Mouse (Mus musculus) cerebellum, postnatal 14 days (tissue): Measurements from ENCODE around the gene Ciz1.
A peak's percentile ranks its signal among the peaks of the same experiment; 100 is the strongest.

Source experiments
- DNase-seq, 2 experiments: peaks; one replicate each; pipeline ENCODE4 v3.0.0; 2021; ENCODE audit warnings: mixed read lengths in 2 of 2

Ciz1 gene

GRCm38 (mm10) chr2:32319586-32320580 is 32.2 kb upstream of the Ciz1 start:
- DNase-seq = no peak

GRCm38 (mm10) chr2:32320721-32321120 is 31.4 kb upstream of the Ciz1 start:
- DNase-seq = no peak

- DNase-seq = no peak
Observed at GRCm38 (mm10) chr2:32321591-32322298, 30.4 kb upstream of the Ciz1 start.

- DNase-seq = no peak
Observed at GRCm38 (mm10) chr2:32322754-32323741, 29.1 kb upstream of the Ciz1 start.

- no peak for DNase-seq
Observed at GRCm38 (mm10) chr2:32324322-32324721, 27.8 kb upstream of the Ciz1 start.

- no peak for DNase-seq
Observed at GRCm38 (mm10) chr2:32325342-32325741, 26.8 kb upstream of the Ciz1 start.

GRCm38 (mm10) chr2:32327200-32327599 is 24.9 kb upstream of the Ciz1 start:
- DNase-seq = no peak

- DNase-seq = no peak
Observed at GRCm38 (mm10) chr2:32328911-32329460, 23.1 kb upstream of the Ciz1 start.

- no peak for DNase-seq
Observed at GRCm38 (mm10) chr2:32329531-32329930, 22.6 kb upstream of the Ciz1 start.

- DNase-seq = no peak
Observed at GRCm38 (mm10) chr2:32332159-32332558, 20.0 kb upstream of the Ciz1 start.

GRCm38 (mm10) chr2:32335888-32336287 is 16.2 kb upstream of the Ciz1 start:
- DNase-seq = no peak

- no peak for DNase-seq
Observed at GRCm38 (mm10) chr2:32339912-32340642, 12.1 kb upstream of the Ciz1 start.

GRCm38 (mm10) chr2:32340836-32341633 is 11.1 kb upstream of the Ciz1 start:
- no peak for DNase-seq

- DNase-seq = no peak
Observed at GRCm38 (mm10) chr2:32341634-32341939, 10.5 kb upstream of the Ciz1 start.

- DNase-seq = no peak
Observed at GRCm38 (mm10) chr2:32342039-32342438, 10.1 kb upstream of the Ciz1 start.

GRCm38 (mm10) chr2:32342539-32343350 is 9.4 kb upstream of the Ciz1 start:
- peak; percentile 57 to 75 for DNase-seq

GRCm38 (mm10) chr2:32343351-32343671 is 8.8 kb upstream of the Ciz1 start:
- peak in 1 of 2 experiments; percentile 58 for DNase-seq

- peak; percentile 89 to 97 for DNase-seq
Observed at GRCm38 (mm10) chr2:32344056-32344455, 8.1 kb upstream of the Ciz1 start.

- no peak for DNase-seq
Observed at GRCm38 (mm10) chr2:32344598-32345321, 7.4 kb upstream of the Ciz1 start.
